Mouse (Mus musculus) CD4-positive, CD25-positive, alpha-beta regulatory T cell, adult 4 months (primary cell): ENCODE results near the gene Foxn3. TPM values are rescaled to one million over a fixed set of nuclear protein-coding genes. Genes with fewer than 3 reads are reported as not detected.

Experiments used
- ATAC-seq: one replicate; pipeline ENCODE4 v1.8.0; 2017
- polyA plus RNA-seq, 2 experiments: library from polyadenylated mRNA; unstranded; fragments of 100-300 nt; shearing (Covaris generic); gene quantifications; one replicate each; pipeline ENCODE4 v1.2.1; 2017

The Foxn3 gene
- polyA plus RNA-seq, 2 experiments from 2014 or later: 129 to 166 TPM

- ATAC-seq: peak; percentile 94
These were observed 182.5 kb downstream of the Foxn3 start for GRCm38 (mm10) chr12:99380855-99381262.

DNA sequence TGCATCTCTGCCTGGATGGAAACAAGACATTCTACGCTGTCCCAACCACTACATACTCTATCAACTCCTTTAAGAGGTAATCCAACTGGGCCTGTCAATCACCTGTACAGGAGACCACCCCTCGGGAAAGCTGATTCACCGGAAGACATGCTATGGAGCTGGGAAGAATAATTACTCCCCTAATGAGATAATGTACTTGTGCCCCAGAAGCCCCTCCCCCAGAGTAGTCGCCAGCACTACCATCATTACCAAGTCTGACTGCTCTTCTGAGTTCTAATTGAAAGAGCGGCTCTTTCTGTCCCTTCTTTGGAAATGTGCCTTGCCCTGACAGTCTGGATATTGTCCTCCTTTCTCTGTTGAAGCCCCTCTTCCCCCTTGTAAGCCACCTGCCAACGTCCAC, 183.3 kb downstream of the Foxn3 start:
- ATAC-seq: no peak

- no peak for ATAC-seq
These were observed 185.1 kb downstream of the Foxn3 start for GRCm38 (mm10) chr12:99378284-99378683.

DNA sequence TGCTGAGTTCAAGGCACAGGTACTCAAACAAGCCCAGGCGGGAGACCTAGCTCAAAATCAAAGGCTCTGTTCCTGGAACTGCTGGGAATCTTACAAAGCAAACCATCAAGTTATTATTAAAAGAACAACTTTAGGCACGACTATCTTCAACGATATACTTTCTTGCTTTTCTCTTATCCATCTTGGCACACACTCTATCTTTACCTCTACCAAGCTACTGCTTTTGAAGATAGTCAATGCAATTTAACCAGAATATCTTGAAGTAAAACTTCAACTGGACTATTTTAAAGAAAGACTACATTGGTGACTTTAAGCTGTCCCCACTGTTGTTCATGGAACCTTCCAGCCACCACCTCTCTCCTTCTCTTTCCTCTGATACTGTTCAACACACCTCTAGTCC, 185.7 kb downstream of the Foxn3 start:
- no peak for ATAC-seq

DNA sequence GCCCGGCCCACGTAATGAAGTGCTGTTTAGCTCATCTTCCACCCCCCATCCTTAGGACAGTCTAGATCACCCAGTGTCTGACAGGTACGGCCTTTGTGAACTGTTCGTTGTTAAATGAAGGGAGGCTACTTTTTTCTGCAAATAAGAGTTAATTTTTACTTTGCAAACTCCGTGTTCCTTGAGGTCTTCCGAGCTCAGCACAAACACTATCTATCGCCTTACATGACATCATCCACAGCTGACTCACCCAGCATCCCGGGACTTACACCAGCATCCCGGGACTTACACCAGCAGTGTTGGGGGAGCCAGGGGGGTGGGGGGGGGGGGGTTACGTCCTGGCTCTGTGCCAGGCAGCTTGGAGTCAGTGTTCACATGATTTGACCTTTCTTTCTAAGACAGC, 186.3 kb downstream of the Foxn3 start:
- no peak for ATAC-seq

DNA sequence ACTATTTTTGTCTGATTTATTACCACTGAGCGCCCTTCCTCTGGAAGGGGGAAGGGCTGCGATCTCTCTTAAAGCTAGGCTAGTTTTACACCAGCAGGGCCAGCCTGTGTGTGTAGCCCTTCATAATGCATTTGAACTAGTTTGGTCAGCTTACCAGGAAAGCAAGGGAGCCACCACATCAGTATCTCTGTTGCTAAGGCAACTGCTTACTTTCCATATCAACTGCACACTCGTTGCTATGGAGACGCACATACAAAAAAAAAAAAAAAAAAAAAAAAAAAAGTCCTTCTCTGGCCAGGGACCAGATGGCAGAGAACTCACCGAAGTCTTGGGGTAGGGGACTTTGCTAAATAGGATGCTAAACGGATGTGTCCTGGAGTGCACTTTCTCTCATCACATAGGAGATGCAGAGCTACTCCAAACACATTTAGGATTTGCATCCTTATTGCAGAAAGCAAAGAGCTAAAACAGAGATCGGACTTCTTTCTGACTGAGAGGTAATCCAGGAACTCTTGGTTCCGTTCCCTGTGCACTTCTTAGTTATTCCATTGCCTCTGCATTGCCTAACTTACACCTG, 187.4 kb downstream of the Foxn3 start:
- peak; percentile 42 for ATAC-seq

DNA sequence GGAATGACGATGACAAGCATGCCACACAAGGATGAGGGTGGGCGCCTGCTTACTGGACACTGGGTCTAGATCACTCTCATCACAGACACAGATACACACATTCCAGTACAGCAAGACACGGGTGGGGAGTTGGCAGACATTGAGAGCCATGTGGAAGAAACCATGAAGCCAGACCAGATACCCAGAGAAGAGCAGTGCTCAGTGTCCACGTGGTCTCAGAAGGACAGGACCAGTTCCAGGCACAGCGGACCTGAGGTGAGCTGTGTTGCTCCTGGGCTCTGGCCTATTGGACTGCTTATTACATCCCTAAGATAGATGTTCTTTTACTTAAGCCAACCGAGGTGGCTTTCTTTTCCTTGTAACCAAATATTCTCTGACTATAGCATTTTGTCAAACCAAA, 188.0 kb downstream of the Foxn3 start:
- ATAC-seq: no peak

- ATAC-seq: no peak
These were observed 189.2 kb downstream of the Foxn3 start for GRCm38 (mm10) chr12:99374099-99374600.

DNA sequence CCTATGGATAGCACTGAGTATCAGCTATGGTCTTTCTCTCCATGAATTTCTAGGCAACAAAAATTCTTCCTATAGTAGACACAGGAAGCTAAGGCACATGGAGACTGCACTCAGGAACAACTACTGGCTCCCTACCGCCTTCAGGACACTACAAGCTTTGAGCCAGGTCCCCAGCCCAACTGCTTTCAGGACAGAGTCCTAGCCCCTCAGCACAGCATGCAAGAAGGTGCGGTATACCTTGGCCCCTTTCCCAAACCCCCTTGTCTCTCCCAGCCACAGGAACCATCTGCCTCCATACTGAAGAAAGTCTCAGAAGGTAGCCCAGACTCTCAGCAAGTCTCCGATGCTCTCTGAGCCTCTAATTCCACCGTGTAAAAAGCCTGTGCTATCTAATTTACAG, 189.8 kb downstream of the Foxn3 start:
- ATAC-seq: no peak

DNA sequence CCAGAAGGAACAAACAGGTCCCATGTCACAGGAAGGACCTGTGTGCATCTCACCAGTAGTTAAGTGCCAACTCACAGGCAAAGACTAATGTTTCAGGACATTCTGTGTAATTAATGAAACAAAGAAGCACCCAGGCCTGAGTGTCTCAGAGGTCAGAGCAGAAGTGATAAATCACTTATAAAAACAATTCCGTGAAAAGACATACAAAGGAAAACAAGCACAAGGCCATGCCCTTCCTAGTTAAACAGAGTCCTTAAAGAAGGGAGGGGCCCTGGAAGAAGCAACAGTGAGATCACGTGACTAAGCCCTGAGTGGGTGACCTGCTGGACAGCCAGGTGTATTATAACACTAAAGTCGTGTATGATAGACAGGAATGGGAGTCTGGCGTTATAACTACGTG, 191.9 kb downstream of the Foxn3 start:
- ATAC-seq: no peak

DNA sequence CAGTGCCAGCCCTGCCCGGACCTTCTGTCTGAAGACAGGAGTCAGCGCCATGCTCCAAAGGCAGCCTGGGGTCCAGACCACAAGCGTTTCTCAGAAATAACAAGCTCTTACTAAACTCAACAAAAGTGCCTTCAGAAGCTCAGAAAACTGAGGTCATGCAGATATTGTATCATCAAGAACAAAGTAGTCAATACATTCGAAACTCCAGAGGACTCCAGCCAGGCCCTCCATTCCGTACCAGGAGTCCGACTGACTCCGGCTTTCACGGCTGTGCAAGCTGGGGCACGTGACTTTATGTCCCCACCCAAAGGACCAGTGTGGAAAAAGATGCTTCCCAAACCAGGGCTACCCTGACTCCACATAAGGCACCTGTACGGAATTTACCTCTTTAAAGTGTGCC, 195.1 kb downstream of the Foxn3 start:
- no peak for ATAC-seq

GRCm38 (mm10) chr12:99365999-99366398, 197.4 kb downstream of the Foxn3 start:
- ATAC-seq: no peak

- no peak for ATAC-seq
These were observed 199.2 kb downstream of the Foxn3 start for GRCm38 (mm10) chr12:99364201-99364600.

GRCm38 (mm10) chr12:99363024-99363423, 200.4 kb downstream of the Foxn3 start:
- no peak for ATAC-seq

DNA sequence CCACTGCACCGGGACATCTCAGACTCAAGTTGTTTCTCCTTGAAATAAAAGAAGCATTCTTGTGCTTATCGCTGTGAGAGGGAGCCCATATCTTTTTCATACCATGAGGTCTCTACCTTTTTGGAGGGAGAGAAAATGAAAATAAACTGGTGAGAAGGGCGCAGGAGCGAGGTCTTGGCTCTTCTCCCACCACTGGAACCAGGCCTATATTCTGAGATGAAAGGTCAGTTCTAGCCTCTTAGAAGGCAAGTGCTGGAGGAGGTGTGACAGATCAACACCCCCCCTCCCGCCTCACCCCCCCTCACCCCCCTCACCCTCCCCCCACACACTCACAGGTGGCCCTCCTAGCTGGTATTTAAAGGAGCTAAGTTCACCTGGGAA, 201.6 kb downstream of the Foxn3 start:
- no peak for ATAC-seq

DNA sequence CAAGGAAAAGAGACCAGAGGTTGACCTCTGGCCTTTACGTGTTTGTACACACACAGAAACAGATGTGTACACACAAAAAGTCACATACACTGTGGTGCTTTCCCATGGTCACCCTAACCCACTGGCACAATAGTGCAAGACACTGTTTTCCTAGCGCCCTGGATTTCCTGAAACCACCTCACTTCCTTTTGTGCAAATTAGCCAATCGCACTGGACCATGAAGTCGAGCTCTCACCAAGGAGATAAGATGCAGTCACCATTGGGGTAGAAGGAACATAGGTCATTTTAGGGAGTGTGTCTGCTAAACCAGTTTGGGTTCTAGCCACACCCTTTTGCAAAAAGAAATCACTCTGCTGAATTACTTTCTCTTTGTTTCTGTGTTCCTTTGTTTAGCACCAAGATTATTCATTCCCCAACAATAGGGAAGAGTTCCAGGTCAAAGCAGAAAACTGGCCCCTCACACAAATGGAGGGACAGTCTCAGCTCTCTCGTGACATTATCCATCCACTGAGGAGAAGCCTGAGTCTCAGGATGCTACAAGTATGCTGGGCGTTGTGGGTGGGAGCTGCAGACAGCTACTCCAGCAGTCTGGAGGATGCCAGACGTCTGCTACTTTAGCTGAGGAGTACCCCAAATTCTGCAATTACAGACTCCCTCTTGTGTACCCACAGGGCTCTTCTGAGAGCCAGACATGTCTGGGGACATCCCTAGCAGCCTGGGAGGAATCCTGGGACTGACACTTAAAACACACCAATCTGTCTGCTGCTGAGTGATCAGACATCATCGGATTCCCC, 202.2 kb downstream of the Foxn3 start:
- ATAC-seq: no peak

- no peak for ATAC-seq
These were observed 204.7 kb downstream of the Foxn3 start for GRCm38 (mm10) chr12:99358698-99359097.

GRCm38 (mm10) chr12:99356660-99357059, 206.7 kb downstream of the Foxn3 start:
- no peak for ATAC-seq

DNA sequence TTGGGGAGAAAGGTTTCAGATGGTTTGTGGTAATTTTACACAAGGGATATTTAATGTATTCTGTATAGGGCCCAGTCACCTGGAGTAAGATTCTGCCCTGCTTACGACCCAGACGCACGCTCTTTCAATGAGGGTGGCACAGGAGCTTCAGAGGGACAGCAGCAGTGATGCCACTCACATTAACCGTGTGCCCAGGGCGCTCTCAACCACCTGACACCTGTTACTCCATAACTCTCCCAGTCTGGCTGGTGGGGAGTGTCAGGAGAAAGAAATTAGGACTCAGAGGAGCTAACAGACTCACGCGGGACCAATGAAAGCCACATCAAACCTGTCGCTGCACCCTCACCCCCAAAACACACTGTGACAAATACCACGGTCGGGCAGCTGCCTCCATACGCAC, 209.7 kb downstream of the Foxn3 start:
- no peak for ATAC-seq

DNA sequence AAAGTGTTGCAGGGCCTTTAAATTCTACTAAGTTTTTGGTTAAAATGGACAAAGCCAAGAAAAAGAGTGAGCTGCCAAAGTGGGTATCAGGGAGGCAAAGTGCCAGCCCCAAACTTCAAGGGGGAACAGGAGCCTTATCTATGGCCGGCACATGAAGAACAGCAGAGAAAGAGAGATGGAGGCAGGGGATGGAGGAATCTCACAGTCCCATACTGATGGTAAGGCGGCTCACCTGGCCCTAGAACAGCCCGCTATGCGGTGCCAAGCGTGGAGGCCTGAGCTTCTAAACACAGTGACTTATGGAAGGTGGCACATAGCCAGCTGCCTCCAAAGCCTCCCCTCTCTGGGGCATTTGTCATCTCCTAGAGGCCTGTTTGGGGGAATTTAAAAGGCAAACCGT, 210.8 kb downstream of the Foxn3 start:
- no peak for ATAC-seq

- ATAC-seq: no peak
These were observed 211.2 kb downstream of the Foxn3 start for GRCm38 (mm10) chr12:99352136-99352535.

GRCm38 (mm10) chr12:99351731-99352130, 211.7 kb downstream of the Foxn3 start:
- no peak for ATAC-seq

DNA sequence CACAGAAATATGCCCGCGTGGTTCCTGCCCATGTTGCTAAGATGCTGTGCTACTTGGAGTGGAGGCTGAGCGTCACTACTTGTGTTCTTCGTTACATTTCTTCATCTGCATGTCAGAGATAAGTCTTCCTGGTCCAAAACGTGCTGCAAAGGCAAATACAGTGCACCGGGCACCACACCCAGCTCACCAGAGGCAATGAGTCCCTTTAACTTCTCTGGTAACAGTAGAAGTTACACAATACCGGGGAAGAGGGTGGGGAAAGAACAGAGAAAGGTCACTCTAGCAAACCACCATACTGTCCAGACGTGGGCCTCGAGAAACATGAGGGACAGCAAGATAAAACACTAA, 213.8 kb downstream of the Foxn3 start:
- ATAC-seq: no peak

- ATAC-seq: no peak
These were observed 214.3 kb downstream of the Foxn3 start for GRCm38 (mm10) chr12:99348940-99349649.
